ENCODE assay signal across 9 mouse cellular contexts in the genomic region with DNA sequence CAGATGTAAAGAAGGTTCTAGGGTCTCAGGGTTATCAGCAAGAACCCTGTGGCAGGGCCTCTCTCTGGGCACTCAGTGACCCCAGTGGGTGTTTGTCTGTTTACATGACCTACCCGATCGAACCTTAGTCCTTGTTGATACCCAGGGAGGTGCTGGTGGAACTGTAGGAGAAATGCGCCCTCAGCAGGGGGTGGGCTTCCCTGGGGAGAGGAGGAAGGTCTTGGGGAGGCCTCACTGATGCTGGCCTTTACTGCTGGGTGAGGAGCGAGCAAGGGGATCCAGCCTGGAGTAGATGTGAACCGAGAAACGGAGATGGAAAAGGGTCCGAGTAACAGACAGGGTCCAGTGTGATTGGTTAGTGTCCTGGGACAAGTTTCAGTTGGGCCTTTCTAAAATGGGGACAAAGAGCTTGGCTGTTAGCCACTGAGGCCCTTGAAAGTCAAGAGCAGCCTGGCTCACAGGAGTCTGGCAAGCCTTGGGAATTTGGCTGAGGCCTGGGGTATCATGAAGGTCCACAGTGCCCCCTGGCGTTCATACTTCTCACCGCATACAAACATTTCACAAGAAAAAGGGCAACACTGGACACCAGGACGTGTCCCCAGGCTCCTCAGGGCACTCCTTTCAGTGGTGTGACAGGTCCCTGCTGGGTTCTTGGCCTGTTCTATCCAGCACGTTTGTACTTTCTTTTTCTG. TPM values are rescaled to one million over a fixed set of nuclear protein-coding genes. Genes with fewer than 3 reads are reported as not detected.
A peak's percentile ranks its signal among the peaks of the same experiment; 100 is the strongest.
DNase-seq lines count a peak whose midpoint lies in the region; ATAC-seq lines count a peak whose summit lies in the region.
"Had no signal": no experiment of that assay in that cellular context is flagged by ENCODE, and none has a peak within 500 bp of the region (broad histone marks: within the 10 kb centered on the region; RNA-seq: fewer than 3 reads in every experiment).

No protein-coding gene starts in this region.

- H3K9ac ChIP-seq in forebrain, embryonic 11.5 days (ENCODE audit: low read length), result no peak overlapping the region
- peak overlapping the region; percentile 23; the same call in 1 of the 2 replicates for H3K9ac ChIP-seq in heart, embryonic 16.5 days (ENCODE audit: low read length)
- peak overlapping the region; percentile 47 for H3K9ac ChIP-seq in liver, embryonic 13.5 days
- 0 out of 2 replicates have a peak overlapping the region, but pooled peaks have one; percentile 51 for H3K9ac ChIP-seq in stomach, embryonic 16.5 days (ENCODE audit: low read length)
- H3K9ac ChIP-seq: embryonic facial prominence, embryonic 13.5 days had no signal

- no peak overlapping the region for H3K4me3 ChIP-seq in forebrain, embryonic 11.5 days (ENCODE audit: low read depth, low read length)
- H3K4me3 ChIP-seq in heart, embryonic 16.5 days (ENCODE audit: low read length), result no peak overlapping the region
- H3K4me3 ChIP-seq in liver, embryonic 13.5 days (replicated peaks), result peak overlapping the region; percentile 39
- no peak overlapping the region for H3K4me3 ChIP-seq in stomach, embryonic 16.5 days (replicated peaks; ENCODE audit: low read length)
- H3K4me3 ChIP-seq: embryonic facial prominence, embryonic 13.5 days had no signal

- peaks cover 4% of the 10 kb centered on the region for H3K4me1 ChIP-seq in forebrain, embryonic 11.5 days (replicated peaks; ENCODE audit: control insufficient read depth, insufficient read depth, low read length)
- peaks cover 11% of the 10 kb centered on the region for H3K4me1 ChIP-seq in heart, embryonic 16.5 days (ENCODE audit: control insufficient read depth, insufficient read depth, low read length)
- H3K4me1 ChIP-seq in liver, embryonic 13.5 days (replicated peaks), result peaks cover 56% of the 10 kb centered on the region
- no peaks in the 10 kb centered on the region for H3K4me1 ChIP-seq in stomach, embryonic 16.5 days (ENCODE audit: control insufficient read depth, insufficient read depth, low read length)
- H3K4me1 ChIP-seq: embryonic facial prominence, embryonic 13.5 days had no signal

- no peaks in the 10 kb centered on the region for H3K27me3 ChIP-seq in forebrain, embryonic 11.5 days (ENCODE audit: control insufficient read depth, insufficient read depth, low read length)
- no peaks in the 10 kb centered on the region for H3K27me3 ChIP-seq in heart, embryonic 16.5 days (ENCODE audit: control insufficient read depth, insufficient read depth, low read length)
- 0 out of 2 replicates have a peak, but pooled peaks cover 3% of the 10 kb centered on the region for H3K27me3 ChIP-seq in liver, embryonic 13.5 days
- H3K27me3 ChIP-seq in stomach, embryonic 16.5 days (ENCODE audit: control insufficient read depth, insufficient read depth, low read length), result no peaks in the 10 kb centered on the region
- H3K27me3 ChIP-seq: embryonic facial prominence, embryonic 13.5 days had no signal

- peak; percentile 58; the same call in 1 of the 2 replicates for ATAC-seq in forebrain, embryonic 11.5 days (replicated peaks; ENCODE audit: low FRiP score)
- ATAC-seq in heart, embryonic 16.5 days (replicated peaks; ENCODE audit: extremely low read depth, insufficient read depth, low FRiP score), result peak; percentile 87
- peak; percentile 34; the same call in 1 of the 2 replicates for ATAC-seq in liver, embryonic 13.5 days (ENCODE audit: low read depth)
- peak; percentile 66; the same call in 1 of the 2 replicates for ATAC-seq in stomach, embryonic 16.5 days (ENCODE audit: insufficient read depth, low FRiP score)

- no peaks in the 10 kb centered on the region for H3K9me3 ChIP-seq in forebrain, embryonic 11.5 days (ENCODE audit: control insufficient read depth, low read length)
- no peaks in the 10 kb centered on the region for H3K9me3 ChIP-seq in heart, embryonic 16.5 days (replicated peaks; ENCODE audit: control insufficient read depth, low read length)
- no peaks in the 10 kb centered on the region for H3K9me3 ChIP-seq in liver, embryonic 13.5 days (replicated peaks)
- H3K9me3 ChIP-seq in stomach, embryonic 16.5 days (replicated peaks; ENCODE audit: control insufficient read depth, low read length), result no peaks in the 10 kb centered on the region
- H3K9me3 ChIP-seq: embryonic facial prominence, embryonic 13.5 days had no signal

- WGBS in forebrain, embryonic 11.5 days, result 44% methylated on average over 11 of the region's 11 CpGs
- 33% methylated on average over 11 of the region's 11 CpGs for WGBS in heart, embryonic 16.5 days
- 56% methylated on average over 11 of the region's 11 CpGs for WGBS in liver, embryonic 13.5 days (ENCODE audit: insufficient replicate concordance)
- 37% methylated on average over 11 of the region's 11 CpGs for WGBS in stomach, embryonic 16.5 days

- H3K4me2 ChIP-seq in forebrain, embryonic 11.5 days (ENCODE audit: low read depth, low read length, severe bottlenecking), result no peak overlapping the region
- H3K4me2 ChIP-seq in heart, embryonic 16.5 days (ENCODE audit: low read depth, low read length), result peak overlapping the region; percentile 36; the same call in 1 of the 2 replicates
- peak overlapping the region; percentile 60 for H3K4me2 ChIP-seq in liver, embryonic 13.5 days
- no peak overlapping the region for H3K4me2 ChIP-seq in stomach, embryonic 16.5 days (ENCODE audit: low read depth, low read length)
- H3K4me2 ChIP-seq: embryonic facial prominence, embryonic 13.5 days had no signal

- H3K27ac ChIP-seq in forebrain, embryonic 11.5 days (ENCODE audit: low read depth, low read length), result no peak overlapping the region
- no peak overlapping the region for H3K27ac ChIP-seq in heart, embryonic 16.5 days (ENCODE audit: low read length)
- H3K27ac ChIP-seq in liver, embryonic 13.5 days, result peak overlapping the region; percentile 81
- no peak overlapping the region for H3K27ac ChIP-seq in stomach, embryonic 16.5 days (ENCODE audit: low read length)
- H3K27ac ChIP-seq: embryonic facial prominence, embryonic 13.5 days had no signal

- DNase-seq in CD4-positive, CD25-positive, alpha-beta regulatory T cell, adult 2 months (ENCODE audit: low read depth, low spot score), result peak; percentile 85
- peak; percentile 84 for DNase-seq in c-Kit-negative CD71-positive TER-119-positive erythroid progenitor cells, embryonic 14.5 days (ENCODE audit: low read depth, low spot score)
- peak; percentile 92 for DNase-seq in forebrain, embryonic 11.5 days (ENCODE audit: low spot score)
- DNase-seq in kidney, postnatal 25 days, result peak; percentile 90 to 96
- DNase-seq in liver, embryonic 13.5 days, result peak; percentile 70
- peak; percentile 86 for DNase-seq in neural tube, embryonic 10.5 days (ENCODE audit: extremely low spot score, low spot score)

- no peaks in the 10 kb centered on the region for H3K36me3 ChIP-seq in forebrain, embryonic 11.5 days (ENCODE audit: control insufficient read depth, insufficient read depth, low read length)
- H3K36me3 ChIP-seq in heart, embryonic 16.5 days (ENCODE audit: control insufficient read depth, insufficient read depth), result peaks cover 8% of the 10 kb centered on the region; the same call in 1 of the 2 replicates
- H3K36me3 ChIP-seq in liver, embryonic 13.5 days, result peaks cover 12% of the 10 kb centered on the region
- no peaks in the 10 kb centered on the region for H3K36me3 ChIP-seq in stomach, embryonic 16.5 days (ENCODE audit: control insufficient read depth, insufficient read depth, low read length)

RNA-seq across cellular contexts. Expression of a gene that starts 1.9 kb away (rescaled TPM):
- 72.9 and 80.6 TPM in 2 replicates for polyA plus RNA-seq in forebrain, embryonic 11.5 days (2014; fragmentation: Nextera tagmentation; extraction: Ambion mirVana)
- 76.8 and 113 TPM in 2 replicates for polyA plus RNA-seq in heart, embryonic 16.5 days (2015; fragmentation: Nextera tagmentation; extraction: Ambion mirVana)
- polyA plus RNA-seq in liver, embryonic 13.5 days (2015; fragmentation: Nextera tagmentation; extraction: Ambion mirVana), result 77.5 and 87.7 TPM in 2 replicates
- 71.9 and 72.2 TPM in 2 replicates for polyA plus RNA-seq in stomach, embryonic 16.5 days (2015; fragmentation: Nextera tagmentation; extraction: Ambion mirVana)

RNA-seq across cellular contexts. Expression of a gene that starts 9.2 kb away (rescaled TPM):
- not detected in 2 replicates for polyA plus RNA-seq in forebrain, embryonic 11.5 days (2014; fragmentation: Nextera tagmentation; extraction: Ambion mirVana)
- not detected in 2 replicates for polyA plus RNA-seq in heart, embryonic 16.5 days (2015; fragmentation: Nextera tagmentation; extraction: Ambion mirVana)
- not detected in 2 replicates for polyA plus RNA-seq in liver, embryonic 13.5 days (2015; fragmentation: Nextera tagmentation; extraction: Ambion mirVana)
- polyA plus RNA-seq in stomach, embryonic 16.5 days (2015; fragmentation: Nextera tagmentation; extraction: Ambion mirVana), result not detected in 2 replicates
- polyA plus RNA-seq: embryonic facial prominence, embryonic 13.5 days had no signal

RNA-seq across cellular contexts. Expression of a gene that starts 28.8 kb away (rescaled TPM):
- 35.1 and 36.9 TPM in 2 replicates for polyA plus RNA-seq in forebrain, embryonic 11.5 days (2014; fragmentation: Nextera tagmentation; extraction: Ambion mirVana)
- polyA plus RNA-seq in heart, embryonic 16.5 days (2015; fragmentation: Nextera tagmentation; extraction: Ambion mirVana), result 22.4 and 24.3 TPM in 2 replicates
- polyA plus RNA-seq in liver, embryonic 13.5 days (2015; fragmentation: Nextera tagmentation; extraction: Ambion mirVana), result 24.7 and 25.0 TPM in 2 replicates
- 31.5 and 32.9 TPM in 2 replicates for polyA plus RNA-seq in stomach, embryonic 16.5 days (2015; fragmentation: Nextera tagmentation; extraction: Ambion mirVana)

RNA-seq across cellular contexts. Expression of a gene that starts 44.1 kb away (rescaled TPM):
- 40.3 and 45.1 TPM in 2 replicates for polyA plus RNA-seq in forebrain, embryonic 11.5 days (2014; fragmentation: Nextera tagmentation; extraction: Ambion mirVana)
- polyA plus RNA-seq in heart, embryonic 16.5 days (2015; fragmentation: Nextera tagmentation; extraction: Ambion mirVana), result 22.4 and 37.4 TPM in 2 replicates
- polyA plus RNA-seq in liver, embryonic 13.5 days (2015; fragmentation: Nextera tagmentation; extraction: Ambion mirVana), result 12.8 and 13.7 TPM in 2 replicates
- polyA plus RNA-seq in stomach, embryonic 16.5 days (2015; fragmentation: Nextera tagmentation; extraction: Ambion mirVana), result 18.6 and 19.8 TPM in 2 replicates

RNA-seq across cellular contexts. Expression of a gene that starts 53.0 kb away (rescaled TPM):
- 16.6 and 20.1 TPM in 2 replicates for polyA plus RNA-seq in forebrain, embryonic 11.5 days (2014; fragmentation: Nextera tagmentation; extraction: Ambion mirVana)
- polyA plus RNA-seq in heart, embryonic 16.5 days (2015; fragmentation: Nextera tagmentation; extraction: Ambion mirVana), result 5.4 and 6.1 TPM in 2 replicates
- 1.0 and 1.1 TPM in 2 replicates for polyA plus RNA-seq in liver, embryonic 13.5 days (2015; fragmentation: Nextera tagmentation; extraction: Ambion mirVana)
- 17.1 and 18.2 TPM in 2 replicates for polyA plus RNA-seq in stomach, embryonic 16.5 days (2015; fragmentation: Nextera tagmentation; extraction: Ambion mirVana)

Comparison
In these comparisons a context has a peak if more than half of its experiments do, and no peak if none do; other contexts are left out.
1. ATAC-seq: peak in every context shown above with its lines; median percentile 87 in heart, embryonic 16.5 days; 66 in stomach, embryonic 16.5 days; 58 in forebrain, embryonic 11.5 days; 34 in liver, embryonic 13.5 days.
2. H3K4me2 ChIP-seq: peak in heart, embryonic 16.5 days (single experiment) and liver, embryonic 13.5 days (single experiment); none in forebrain, embryonic 11.5 days (single experiment) and stomach, embryonic 16.5 days (single experiment).
3. Peak in every context shown above with its lines, with median percentiles within 50 percentile points of each other: DNase-seq.